8 mouse cellular contexts compared by ENCODE assay signal in genomic region chr8:88668400-88669086, GRCm38 (mm10). TPM values are rescaled to one million over a fixed set of nuclear protein-coding genes. Genes with fewer than 3 reads are reported as not detected.
A peak's percentile ranks its signal among the peaks of the same experiment; 100 is the strongest.
DNase-seq lines count a peak whose midpoint lies in the region; ATAC-seq and TF ChIP-seq lines count a peak whose summit lies in the region.

No protein-coding gene starts in this region.

- 56% methylated on average over 14 of the region's 14 CpGs for WGBS in intestine, embryonic 16.5 days
- 16% methylated on average over 14 of the region's 14 CpGs for WGBS in midbrain, postnatal 0 days

- H3K4me2 ChIP-seq in intestine, embryonic 16.5 days (ENCODE audit: low read depth, low read length): no peak overlapping the region
- peak overlapping the region; percentile 24 for H3K4me2 ChIP-seq in midbrain, postnatal 0 days (ENCODE audit: low read depth, low read length, poor library complexity, severe bottlenecking)

- H3K27me3 ChIP-seq in intestine, embryonic 16.5 days (replicated peaks; ENCODE audit: control insufficient read depth, insufficient read depth, low read length): no peaks in the 10 kb centered on the region
- no peaks in the 10 kb centered on the region for H3K27me3 ChIP-seq in midbrain, postnatal 0 days (ENCODE audit: insufficient read depth, low read length)

- TF ChIP-seq CTCF in midbrain, postnatal 0 days (IDR thresholded peaks at IDR 0.05): 0 out of 2 replicates have a peak, but pooled peaks have one; percentile 11

- H3K9me3 ChIP-seq in intestine, embryonic 16.5 days (ENCODE audit: control insufficient read depth, low read length): no peaks in the 10 kb centered on the region
- no peaks in the 10 kb centered on the region for H3K9me3 ChIP-seq in midbrain, postnatal 0 days (ENCODE audit: low read length)

- peaks cover 3% of the 10 kb centered on the region for H3K4me1 ChIP-seq in intestine, embryonic 16.5 days (ENCODE audit: control insufficient read depth, insufficient read depth, low read length)
- peaks cover 12% of the 10 kb centered on the region for H3K4me1 ChIP-seq in midbrain, postnatal 0 days (ENCODE audit: insufficient read depth, low read length)

- intact Hi-C loops in heart, postnatal 14 days (cut with DNase I): no loop called here

- DNase-seq in embryo, embryonic 11 days: peak; percentile 7
- DNase-seq in embryo, embryonic 10 days (ENCODE audit: low spot score): no peak
- peak; percentile 57 to 62 for DNase-seq in right cerebral cortex, adult 2 months (ENCODE audit: low spot score in 2 of 2)
- no peak for DNase-seq in right cerebral cortex, postnatal 14 days
- peak; percentile 74 for DNase-seq in midbrain, postnatal 0 days (ENCODE audit: low spot score)
- peak; percentile 60 for DNase-seq in thymus, postnatal 0 days (ENCODE audit: low spot score)
- DNase-seq in heart, postnatal 14 days: no peak

- H3K36me3 ChIP-seq in intestine, embryonic 16.5 days (ENCODE audit: control insufficient read depth, insufficient read depth, low read length): no peaks in the 10 kb centered on the region
- no peaks in the 10 kb centered on the region for H3K36me3 ChIP-seq in midbrain, postnatal 0 days (ENCODE audit: insufficient read depth, low read length)

- no peak overlapping the region for H3K9ac ChIP-seq in intestine, embryonic 16.5 days (ENCODE audit: low read depth, low read length)
- H3K9ac ChIP-seq in midbrain, postnatal 0 days (replicated peaks; ENCODE audit: low read length, poor library complexity, severe bottlenecking): no peak overlapping the region

- peak; percentile 38; the same call in 1 of the 2 replicates for ATAC-seq in intestine, embryonic 16.5 days
- ATAC-seq in midbrain, postnatal 0 days (ENCODE audit: low FRiP score): peak; percentile 87

- no peak overlapping the region for H3K4me3 ChIP-seq in intestine, embryonic 16.5 days (ENCODE audit: low read length)
- no peak overlapping the region for H3K4me3 ChIP-seq in midbrain, postnatal 0 days (ENCODE audit: low read depth, low read length)

- H3K27ac ChIP-seq in intestine, embryonic 16.5 days (ENCODE audit: low read length): no peak overlapping the region
- peak overlapping the region; percentile 80 for H3K27ac ChIP-seq in midbrain, postnatal 0 days (ENCODE audit: low read depth, low read length)

RNA-seq across cellular contexts. Expression of gene Nod2, which starts 21.4 kb away (rescaled TPM):
- polyA plus RNA-seq in intestine, embryonic 16.5 days (2015; fragmentation: Nextera tagmentation; extraction: Ambion mirVana): 0.31 and 0.32 TPM in 2 replicates
- 0.57 and 0.88 TPM in 2 replicates for total RNA-seq in midbrain, postnatal 0 days (2014; rRNA removed)
- 0.17 and 0.18 TPM in 2 replicates for polyA plus RNA-seq in midbrain, postnatal 0 days (2015; fragmentation: Nextera tagmentation; extraction: Ambion mirVana)
- 0.21 and 0.22 TPM in 2 replicates for polyA plus RNA-seq in thymus, postnatal 0 days (2015; fragmentation: Nextera tagmentation; extraction: Ambion mirVana)
- 1 to 10 TPM; 1.2 to 1.4 TPM for total RNA-seq in heart, postnatal 14 days (2021)

RNA-seq across cellular contexts. Expression of gene Cyld, which starts 28.3 kb away (rescaled TPM):
- polyA plus RNA-seq in intestine, embryonic 16.5 days (2015; fragmentation: Nextera tagmentation; extraction: Ambion mirVana): 12.8 and 13.8 TPM in 2 replicates
- total RNA-seq in midbrain, postnatal 0 days (2014; rRNA removed): 19.1 and 23.6 TPM in 2 replicates
- polyA plus RNA-seq in midbrain, postnatal 0 days (2015; fragmentation: Nextera tagmentation; extraction: Ambion mirVana): 11.8 and 14.3 TPM in 2 replicates
- polyA plus RNA-seq in thymus, postnatal 0 days (2015; fragmentation: Nextera tagmentation; extraction: Ambion mirVana): 24.8 and 28.0 TPM in 2 replicates
- 10 to 100 TPM; 20.9 to 22.1 TPM for total RNA-seq in heart, postnatal 14 days (2021)

RNA-seq across cellular contexts. Expression of gene Snx20, which starts 32.6 kb away (rescaled TPM):
- 2.7 and 8.0 TPM in 2 replicates for polyA plus RNA-seq in intestine, embryonic 16.5 days (2015; fragmentation: Nextera tagmentation; extraction: Ambion mirVana)
- total RNA-seq in midbrain, postnatal 0 days (2014; rRNA removed): 0.80 and 1.4 TPM in 2 replicates
- polyA plus RNA-seq in midbrain, postnatal 0 days (2015; fragmentation: Nextera tagmentation; extraction: Ambion mirVana): 2.0 and 2.1 TPM in 2 replicates
- 14.2 and 14.5 TPM in 2 replicates for polyA plus RNA-seq in thymus, postnatal 0 days (2015; fragmentation: Nextera tagmentation; extraction: Ambion mirVana)
- total RNA-seq in heart, postnatal 14 days (2021): 1 to 10 TPM in 1 of 2 experiments, under 1 TPM in 1; 0.98 to 1.5 TPM

Comparison
In these comparisons a context has a peak if more than half of its experiments do, and no peak if none do; other contexts are left out.
1. DNase-seq: peak in embryo, embryonic 11 days (single experiment), right cerebral cortex, adult 2 months (2 of 2), midbrain, postnatal 0 days (single experiment) and thymus, postnatal 0 days (single experiment); none in embryo, embryonic 10 days (single experiment), right cerebral cortex, postnatal 14 days (single experiment) and heart, postnatal 14 days (0 of 2).